Mouse (Mus musculus) lung, adult 18-20 months (tissue): ENCODE results near the gene Eaf2.

Source experiments
- DNase-seq, 2 experiments: peaks; one replicate each; pipeline ENCODE4 v3.0.0; 2022; ENCODE audit warnings: mixed read lengths in 2 of 2

The Eaf2 gene

DNA sequence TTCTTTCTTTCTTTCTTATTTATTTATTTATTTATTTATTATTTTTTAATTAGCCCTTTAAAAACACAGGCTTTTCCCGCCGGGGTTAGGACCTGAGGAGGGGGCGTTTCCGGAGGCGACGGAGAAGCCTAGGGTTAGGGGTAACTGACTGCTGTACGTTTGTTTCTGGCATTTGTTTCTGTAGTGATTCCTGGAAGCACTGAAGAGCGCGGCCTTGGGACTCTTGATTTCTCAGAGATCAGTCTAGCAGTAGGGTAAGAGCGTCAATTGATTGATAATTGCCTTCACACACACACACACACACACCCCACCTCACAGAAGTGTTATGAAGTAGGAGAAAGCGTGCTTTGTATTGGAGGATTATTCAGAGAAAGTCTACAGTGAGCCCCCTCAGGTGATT lies 46.0 kb downstream of the Eaf2 start:
- DNase-seq: no peak

GRCm38 (mm10) chr16:36828054-36828786 lies 46.6 kb downstream of the Eaf2 start, which contains the start of gene Iqcb1:
Gene Iqcb1, plus strand, starts transcription at chr16:36828385.
- DNase-seq: peak; percentile 86 to 87

GRCm38 (mm10) chr16:36827611-36828053 lies 47.2 kb downstream of the Eaf2 start:
- DNase-seq: peak in 1 of 2 experiments; percentile 1

GRCm38 (mm10) chr16:36821474-36821873 lies 53.3 kb downstream of the Eaf2 start:
- peak; percentile 53 to 81 for DNase-seq

GRCm38 (mm10) chr16:36820747-36821146 lies 54.1 kb downstream of the Eaf2 start:
- no peak for DNase-seq

DNA sequence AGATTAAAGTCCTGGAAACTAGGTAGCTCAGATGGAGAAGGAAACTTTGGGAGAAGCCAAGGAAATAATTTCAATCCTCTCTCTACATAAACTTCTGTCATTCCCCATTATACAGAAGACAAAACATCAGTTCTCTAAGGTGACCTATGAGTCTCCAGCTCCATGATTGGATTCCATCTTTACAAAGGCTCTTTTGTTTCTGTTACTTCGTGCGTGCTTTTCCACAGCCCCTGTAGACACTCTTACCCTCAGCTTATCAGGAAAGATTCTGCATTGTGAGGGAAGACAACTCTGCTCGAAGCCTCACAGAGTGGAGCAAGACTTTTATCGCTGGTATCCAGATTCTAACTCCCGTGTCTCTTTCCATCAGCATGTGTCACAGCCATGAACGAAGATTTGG lies 54.8 kb downstream of the Eaf2 start:
- no peak for DNase-seq

GRCm38 (mm10) chr16:36817321-36817926 lies 57.4 kb downstream of the Eaf2 start:
- DNase-seq: peak; percentile 78 to 83

GRCm38 (mm10) chr16:36816916-36817315 lies 57.9 kb downstream of the Eaf2 start:
- no peak for DNase-seq

DNA sequence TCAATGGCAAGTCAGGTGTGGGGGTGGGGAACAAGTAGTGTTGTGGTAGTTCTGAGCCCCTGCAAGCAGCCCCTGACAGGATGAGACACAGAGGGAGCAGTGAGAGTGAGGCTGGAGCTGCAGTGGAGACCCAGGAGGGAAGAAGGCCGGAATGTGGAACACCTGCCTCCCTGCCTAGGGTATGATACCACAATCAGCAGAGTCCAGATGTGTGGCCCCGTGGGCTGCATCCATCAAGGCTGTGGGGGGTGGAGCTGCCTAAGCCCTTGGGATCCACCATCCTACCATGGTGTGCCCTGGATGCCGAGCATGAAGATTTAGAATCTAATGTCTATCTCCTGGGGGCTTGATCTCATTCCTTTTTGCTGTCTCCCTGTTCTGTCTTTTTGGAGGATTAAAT lies 61.1 kb downstream of the Eaf2 start:
- DNase-seq: no peak

- no peak for DNase-seq
Observed at GRCm38 (mm10) chr16:36808616-36809015, 66.2 kb downstream of the Eaf2 start.

DNA sequence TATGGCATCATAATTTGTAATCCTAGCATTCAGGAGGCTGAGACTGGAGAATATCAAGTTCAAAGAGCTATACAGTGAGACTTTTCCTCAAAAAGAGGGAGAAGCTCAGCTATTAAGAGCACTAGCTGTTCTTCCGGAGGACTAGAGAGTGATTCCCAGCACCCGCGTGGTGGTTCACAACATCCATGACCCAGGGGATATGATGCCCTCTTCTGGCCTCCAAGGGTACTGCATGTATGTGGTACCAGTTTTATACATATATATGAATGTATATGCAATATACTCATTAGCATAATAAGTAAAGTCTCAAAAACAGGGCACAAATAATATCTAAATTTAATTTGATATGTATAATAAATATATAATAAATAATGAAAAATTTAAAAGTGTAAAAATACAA lies 72.4 kb downstream of the Eaf2 start:
- no peak for DNase-seq

DNA sequence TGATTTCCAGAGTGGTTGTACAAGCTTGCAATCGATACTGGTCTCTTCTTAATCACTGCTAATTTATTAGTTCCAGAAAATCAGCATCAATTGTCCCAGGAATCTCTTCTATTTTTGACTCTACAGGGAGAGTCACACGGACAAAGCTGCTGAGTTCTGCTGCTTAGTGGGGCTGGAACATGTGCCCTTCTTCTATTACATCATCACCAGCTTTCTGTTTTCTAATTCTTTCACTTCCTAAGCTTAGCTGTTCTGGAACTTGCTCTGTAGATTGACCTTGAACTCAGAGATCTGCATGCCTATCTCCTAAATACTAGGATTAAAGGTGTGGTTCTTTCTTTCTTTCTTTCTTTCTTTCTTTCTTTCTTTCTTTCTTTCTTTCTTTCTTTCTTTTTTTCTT lies 76.5 kb downstream of the Eaf2 start:
- no peak for DNase-seq

- no peak for DNase-seq
Observed at GRCm38 (mm10) chr16:36794976-36795375, 79.8 kb downstream of the Eaf2 start.

- no peak for DNase-seq
Observed at GRCm38 (mm10) chr16:36790166-36790565, 84.6 kb downstream of the Eaf2 start.

DNA sequence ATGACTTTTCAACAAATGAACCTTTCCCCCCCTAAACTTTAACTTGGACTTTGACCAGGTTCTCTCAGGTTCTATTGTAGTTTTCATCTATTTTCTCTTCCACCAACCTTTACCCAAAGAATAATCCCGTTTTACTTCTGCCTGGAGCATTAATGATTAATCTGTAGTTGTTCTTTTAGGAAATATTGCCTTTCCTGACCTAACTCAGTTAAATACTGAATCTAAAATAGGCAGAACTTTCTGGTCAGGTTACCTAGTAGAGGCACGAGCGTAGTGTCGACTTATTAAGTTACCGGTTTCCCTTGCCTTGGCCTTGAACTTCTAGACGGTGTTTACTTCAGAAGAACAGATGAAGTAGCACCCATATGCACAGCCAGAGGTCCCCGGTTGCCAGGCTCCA lies 88.3 kb downstream of the Eaf2 start:
- no peak for DNase-seq

- peak; percentile 12 to 35 for DNase-seq
Observed at GRCm38 (mm10) chr16:36784594-36785313, 90.0 kb downstream of the Eaf2 start, which contains the start of gene Slc15a2. Gene Slc15a2, minus strand, starts transcription at chr16:36784962.

GRCm38 (mm10) chr16:36784146-36784545 lies 90.7 kb downstream of the Eaf2 start:
- DNase-seq: no peak

DNA sequence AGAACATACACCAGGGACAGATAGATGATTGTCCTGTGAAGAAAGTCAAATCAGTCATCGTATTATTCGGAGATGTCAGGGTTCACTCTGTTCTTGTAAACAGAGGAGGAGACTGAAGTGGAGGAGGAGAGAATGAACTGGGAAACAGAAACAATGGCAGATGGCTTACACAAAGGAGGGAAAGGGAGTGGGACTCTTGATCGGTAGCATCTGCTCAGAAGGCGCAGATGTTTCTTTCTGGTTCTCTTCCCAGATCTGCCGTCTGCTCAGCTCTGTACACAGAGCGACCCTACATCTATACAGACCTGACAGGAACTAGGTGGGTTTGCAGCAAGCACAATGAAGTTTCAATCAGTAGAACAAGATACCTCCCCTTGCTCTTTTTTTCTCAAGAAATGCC lies 99.1 kb downstream of the Eaf2 start:
- no peak for DNase-seq

DNA sequence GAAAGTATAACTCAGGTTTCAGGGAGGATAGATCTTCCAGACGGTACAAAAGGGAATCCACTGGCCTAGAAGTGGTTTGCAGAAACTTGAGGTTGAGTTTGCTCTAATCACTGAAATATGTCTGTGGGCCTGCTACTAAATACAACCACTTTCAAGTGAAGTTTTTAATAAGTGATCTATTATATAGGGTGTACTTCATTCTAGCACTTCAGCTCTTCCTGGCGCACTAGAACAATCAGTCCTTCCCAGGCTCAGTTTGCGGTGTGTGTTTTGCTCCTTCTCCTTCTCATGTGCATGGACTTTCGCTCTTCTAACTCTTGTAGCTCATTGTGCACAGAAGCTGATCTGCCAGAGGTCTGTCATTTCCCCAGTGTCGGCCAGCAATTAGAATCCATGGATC lies 101.8 kb downstream of the Eaf2 start:
- DNase-seq: peak in 1 of 2 experiments; percentile 15

DNA sequence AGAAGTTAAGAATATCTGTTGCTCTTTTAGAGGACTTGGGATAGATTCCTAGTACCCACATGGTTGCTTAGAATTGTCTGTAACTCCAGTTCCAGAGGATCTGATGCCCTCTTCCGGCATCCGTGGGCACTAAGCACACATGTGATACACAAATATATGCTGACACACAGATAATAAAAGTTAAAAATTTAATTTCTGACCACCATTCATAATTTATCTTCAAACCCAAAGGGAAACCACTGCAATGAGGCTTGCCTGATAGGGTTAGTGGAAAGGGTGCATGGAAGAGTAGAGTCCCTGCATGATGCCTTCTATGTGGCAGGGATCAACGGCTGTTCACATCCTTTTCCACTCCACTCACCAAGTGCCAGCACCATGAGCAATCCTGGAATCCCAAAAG lies 103.1 kb downstream of the Eaf2 start:
- no peak for DNase-seq

DNA sequence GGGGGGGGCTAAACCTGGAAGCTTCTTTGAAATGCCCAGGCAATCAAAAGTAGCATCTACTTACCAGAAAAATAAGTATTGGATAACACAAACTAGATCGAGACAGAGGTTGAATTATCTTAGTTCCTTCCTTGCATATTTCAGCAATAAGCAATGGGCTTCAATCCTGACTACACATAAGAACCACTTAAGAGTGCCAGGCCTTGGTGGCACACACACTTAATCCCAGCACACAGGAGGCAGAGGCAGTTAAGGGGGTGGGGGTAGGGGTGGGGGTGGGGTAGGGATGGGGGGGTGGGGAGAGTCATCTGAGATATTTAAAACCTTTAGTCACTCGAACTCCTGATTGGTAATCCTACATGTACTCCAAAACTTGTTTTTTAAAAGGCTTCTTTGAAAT lies 103.6 kb downstream of the Eaf2 start:
- DNase-seq: no peak

GRCm38 (mm10) chr16:36770830-36771229 lies 104.0 kb downstream of the Eaf2 start:
- peak; percentile 41 to 79 for DNase-seq

DNA sequence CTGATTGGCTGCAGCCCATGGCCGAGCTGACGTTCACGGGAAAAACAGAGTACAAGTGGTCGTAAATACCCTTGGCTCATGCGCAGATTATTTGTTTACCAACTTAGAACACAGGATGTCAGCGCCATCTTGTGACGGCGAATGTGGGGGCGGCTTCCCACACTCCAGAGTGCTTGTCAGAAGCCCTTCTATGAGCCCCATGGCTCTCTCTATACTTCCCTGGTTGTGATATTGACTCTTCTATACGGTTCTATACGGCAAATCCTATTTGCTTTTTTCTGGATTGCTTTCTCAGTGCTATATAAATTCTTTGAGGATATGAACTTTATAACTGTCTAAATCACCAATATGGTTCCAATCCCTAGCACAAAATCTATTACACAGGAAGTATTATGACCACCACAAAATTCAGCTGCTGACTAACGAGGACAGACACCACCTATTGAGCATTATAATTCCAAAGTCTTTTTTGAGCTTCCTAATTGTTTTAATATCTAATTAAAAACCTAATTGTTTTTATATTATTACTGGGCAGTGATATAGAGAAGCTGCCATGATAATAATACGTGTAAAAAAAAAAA lies 104.5 kb downstream of the Eaf2 start:
- DNase-seq: no peak
